ENCODE assay signal across 13 mouse cellular contexts in the genomic region with DNA sequence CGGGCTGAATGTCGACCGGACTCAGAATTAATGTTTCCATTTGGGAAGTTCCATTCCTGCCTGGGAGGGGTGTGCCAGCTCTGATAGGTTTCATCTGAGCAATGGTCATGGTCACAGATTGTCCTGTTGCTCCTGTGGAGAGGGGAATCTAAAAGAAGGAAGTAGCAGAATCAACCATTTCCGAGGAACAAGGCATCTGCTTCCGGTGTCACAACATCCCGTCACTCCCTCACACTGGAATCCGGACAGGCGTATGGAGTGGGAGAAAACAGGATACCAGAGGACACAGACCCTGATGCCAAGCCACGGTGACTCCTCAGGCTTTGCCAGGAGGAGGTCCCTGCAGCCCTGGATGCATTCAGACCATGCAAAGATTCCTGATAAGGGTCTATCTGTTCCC.
DNase-seq lines count a peak whose midpoint lies in the region; ATAC-seq and TF ChIP-seq lines count a peak whose summit lies in the region.
"Had no signal": no experiment of that assay in that cellular context is flagged by ENCODE, and none has a peak within 500 bp of the region (broad histone marks: within the 10 kb centered on the region; RNA-seq: fewer than 3 reads in every experiment).

No protein-coding gene starts in this region.

- DNase-seq in kidney, adult 9 months = peak; percentile 19
- peak; percentile 17 to 23 for DNase-seq in heart, adult 9 months (ENCODE audit: low spot score in 2 of 2)
- peak; percentile 37 for DNase-seq in kidney, postnatal 10 days
- peak; percentile 5 for DNase-seq in lung, postnatal 14 days
- no peak for DNase-seq in thymus, adult 2 months
- DNase-seq in urinary bladder, postnatal 25 days (ENCODE audit: low spot score) = no peak
- DNase-seq: embryo, embryonic 11 days; gastrocnemius, postnatal 36 days; left cerebral cortex, postnatal 4 days had no signal

- H3K9me3 ChIP-seq in kidney, embryonic 14.5 days (ENCODE audit: control insufficient read depth, low read length) = no peaks in the 10 kb centered on the region
- H3K9me3 ChIP-seq: midbrain, embryonic 12.5 days; neural tube, embryonic 12.5 days had no signal

- H3K4me2 ChIP-seq in kidney, embryonic 14.5 days (replicated peaks; ENCODE audit: low read depth, low read length) = no peak overlapping the region
- H3K4me2 ChIP-seq: midbrain, embryonic 12.5 days; neural tube, embryonic 12.5 days had no signal

- WGBS in kidney, embryonic 14.5 days = 62% methylated on average over 9 of the region's 9 CpGs
- 83% methylated on average over 9 of the region's 9 CpGs for WGBS in thymus, adult 2 months

- H3K4me3 ChIP-seq in kidney, embryonic 14.5 days (ENCODE audit: low read length) = no peak overlapping the region
- H3K4me3 ChIP-seq in thymus, adult 2 months (ENCODE audit: control insufficient read depth, insufficient read depth, low read length) = no peak overlapping the region
- H3K4me3 ChIP-seq: midbrain, embryonic 12.5 days; neural tube, embryonic 12.5 days had no signal

- TF ChIP-seq CTCF in thymus, adult 2 months (IDR thresholded peaks at IDR 0.05; ENCODE audit: borderline replicate concordance, control insufficient read depth, extremely low read depth, insufficient read depth, low read length, poor library complexity) = no peak

- no peak for ATAC-seq in kidney, embryonic 14.5 days (ENCODE audit: low FRiP score, low TSS enrichment)
- ATAC-seq in cerebellum, adult (ENCODE audit: insufficient number of reproducible peaks, low FRiP score, low TSS enrichment) = no peak

- H3K4me1 ChIP-seq in kidney, embryonic 14.5 days (ENCODE audit: control insufficient read depth, insufficient read depth, low read length) = peaks cover 11% of the 10 kb centered on the region
- H3K4me1 ChIP-seq in thymus, adult 2 months (replicated peaks; ENCODE audit: control insufficient read depth, insufficient read depth, low read length) = no peaks in the 10 kb centered on the region

- H3K27me3 ChIP-seq in kidney, embryonic 14.5 days (ENCODE audit: control insufficient read depth, insufficient read depth, low read length) = no peaks in the 10 kb centered on the region
- H3K27me3 ChIP-seq in thymus, adult 2 months (ENCODE audit: control insufficient read depth, insufficient read depth, low read length) = no peaks in the 10 kb centered on the region
- H3K27me3 ChIP-seq: midbrain, embryonic 12.5 days; neural tube, embryonic 12.5 days had no signal

- TF ChIP-seq POLR2A in thymus, adult 2 months (IDR thresholded peaks at IDR 0.05; ENCODE audit: control insufficient read depth, extremely low read depth, insufficient read depth, low read length, poor library complexity) = no peak

- H3K36me3 ChIP-seq in kidney, embryonic 14.5 days (ENCODE audit: control insufficient read depth, insufficient read depth, low read length) = no peaks in the 10 kb centered on the region
- H3K36me3 ChIP-seq in thymus, adult 2 months (ENCODE audit: control insufficient read depth, insufficient read depth, low read length) = no peaks in the 10 kb centered on the region
- H3K36me3 ChIP-seq: midbrain, embryonic 12.5 days; neural tube, embryonic 12.5 days had no signal

- no peak overlapping the region for H3K9ac ChIP-seq in kidney, embryonic 14.5 days (ENCODE audit: low read depth, low read length)
- H3K9ac ChIP-seq: midbrain, embryonic 12.5 days; neural tube, embryonic 12.5 days had no signal

- no peak overlapping the region for H3K27ac ChIP-seq in kidney, embryonic 14.5 days (ENCODE audit: low read depth, low read length)
- H3K27ac ChIP-seq in thymus, adult 2 months (ENCODE audit: control insufficient read depth, insufficient read depth, low read length) = no peak overlapping the region
- H3K27ac ChIP-seq: midbrain, embryonic 12.5 days; neural tube, embryonic 12.5 days had no signal

Comparison
In these comparisons a context has a peak if more than half of its experiments do, and no peak if none do; other contexts are left out.
1. DNase-seq: peak in kidney, adult 9 months (single experiment), heart, adult 9 months (2 of 2), kidney, postnatal 10 days (single experiment) and lung, postnatal 14 days (single experiment); none in thymus, adult 2 months (single experiment) and urinary bladder, postnatal 25 days (single experiment).